Mouse (Mus musculus): ENCODE results near the gene Vps29. TPM values are rescaled to one million over a fixed set of nuclear protein-coding genes. Genes with fewer than 3 reads are reported as not detected.

Vps29 gene
- total and polyA plus RNA-seq, 2 experiments from 2014 or later = 92.5 to 184 TPM

- Histone ChIP-seq H3K27ac (ENCODE audit: low read depth) (no peak overlapping the region), H3K36me3 (replicated peaks; ENCODE audit: control insufficient read depth, insufficient read depth, low read length) (peaks cover 4% of the 10 kb centered on the region; the same call in 1 of the 2 replicates), H3K27me3 (ENCODE audit: control insufficient read depth, insufficient read depth, low read length) (no peaks in the 10 kb centered on the region), H3K4me2 (ENCODE audit: low read depth, low read length) (no peak overlapping the region), H3K4me3 (ENCODE audit: low read depth, low read length) (no peak overlapping the region), H3K9ac (replicated peaks; ENCODE audit: low read depth, low read length) (no peak overlapping the region), H3K4me1 (ENCODE audit: control insufficient read depth, insufficient read depth) (no peaks in the 10 kb centered on the region), H3K9me3 (replicated peaks; ENCODE audit: control insufficient read depth, low read length) (no peaks in the 10 kb centered on the region)
- DNase-seq (ENCODE audit: low spot score) (no peak), ATAC-seq (ENCODE audit: insufficient read depth, low read depth) (no peak)
- TF ChIP-seq EP300 (IDR thresholded peaks at IDR 0.05; ENCODE audit: low read depth) (no peak), CTCF (IDR thresholded peaks at IDR 0.05; ENCODE audit: low read depth) (no peak)
- 93% methylated on average over 5 of the region's 5 CpGs for WGBS
Measured at GRCm38 (mm10) chr5:122414351-122414750, 60.2 kb downstream of the Vps29 start.

Other genes starting within 250 kb of the Vps29 start
- not detected in 2 replicates for gene Ccdc63, start 213.5 kb upstream of the Vps29 start, total RNA-seq (2014; rRNA removed; ENCODE audit: low replicate concordance)
- gene Ccdc63, start 213.5 kb upstream of the Vps29 start, polyA plus RNA-seq (2015; fragmentation: Nextera tagmentation; extraction: Ambion mirVana) = 0.26 and 0.27 TPM in 2 replicates
- 199 and 295 TPM in 2 replicates for gene Ppp1cc, start 196.1 kb upstream of the Vps29 start, total RNA-seq (2014; rRNA removed; ENCODE audit: low replicate concordance)
- 146 and 157 TPM in 2 replicates for gene Ppp1cc, start 196.1 kb upstream of the Vps29 start, polyA plus RNA-seq (2015; fragmentation: Nextera tagmentation; extraction: Ambion mirVana)
- gene Hvcn1, start 147.6 kb upstream of the Vps29 start, total RNA-seq (2014; rRNA removed; ENCODE audit: low replicate concordance) = 0.23 and 2.6 TPM in 2 replicates
- 1.2 and 2.1 TPM in 2 replicates for gene Hvcn1, start 147.6 kb upstream of the Vps29 start, polyA plus RNA-seq (2015; fragmentation: Nextera tagmentation; extraction: Ambion mirVana)
- gene Tctn1, start 89.9 kb upstream of the Vps29 start, total RNA-seq (2014; rRNA removed; ENCODE audit: low replicate concordance) = 5.7 and 21.6 TPM in 2 replicates
- gene Tctn1, start 89.9 kb upstream of the Vps29 start, polyA plus RNA-seq (2015; fragmentation: Nextera tagmentation; extraction: Ambion mirVana) = 2.3 TPM in 2 replicates
- 33.9 and 40.3 TPM in 2 replicates for gene Pptc7, start 70.0 kb upstream of the Vps29 start, total RNA-seq (2014; rRNA removed; ENCODE audit: low replicate concordance)
- gene Pptc7, start 70.0 kb upstream of the Vps29 start, polyA plus RNA-seq (2015; fragmentation: Nextera tagmentation; extraction: Ambion mirVana) = 16.8 and 20.5 TPM in 2 replicates
- 2.0 and 13.9 TPM in 2 replicates for gene Rad9b, start 136 bp upstream of the Vps29 start, total RNA-seq (2014; rRNA removed; ENCODE audit: low replicate concordance)
- gene Rad9b, start 136 bp upstream of the Vps29 start, polyA plus RNA-seq (2015; fragmentation: Nextera tagmentation; extraction: Ambion mirVana) = 7.5 and 8.2 TPM in 2 replicates
- gene Gpn3, start 17.5 kb downstream of the Vps29 start, total RNA-seq (2014; rRNA removed; ENCODE audit: low replicate concordance) = 28.5 and 50.9 TPM in 2 replicates
- gene Gpn3, start 17.5 kb downstream of the Vps29 start, polyA plus RNA-seq (2015; fragmentation: Nextera tagmentation; extraction: Ambion mirVana) = 42.9 and 48.7 TPM in 2 replicates
- gene Fam216a, start 18.0 kb downstream of the Vps29 start, total RNA-seq (2014; rRNA removed; ENCODE audit: low replicate concordance) = 21.8 and 40.7 TPM in 2 replicates
- gene Fam216a, start 18.0 kb downstream of the Vps29 start, polyA plus RNA-seq (2015; fragmentation: Nextera tagmentation; extraction: Ambion mirVana) = 30.5 and 31.8 TPM in 2 replicates
- 157 and 179 TPM in 2 replicates for gene Arpc3, start 37.5 kb downstream of the Vps29 start, total RNA-seq (2014; rRNA removed; ENCODE audit: low replicate concordance)
- 97.2 and 106 TPM in 2 replicates for gene Arpc3, start 37.5 kb downstream of the Vps29 start, polyA plus RNA-seq (2015; fragmentation: Nextera tagmentation; extraction: Ambion mirVana)
- 30.1 and 38.9 TPM in 2 replicates for gene Anapc7, start 67.3 kb downstream of the Vps29 start, total RNA-seq (2014; rRNA removed; ENCODE audit: low replicate concordance)
- gene Anapc7, start 67.3 kb downstream of the Vps29 start, polyA plus RNA-seq (2015; fragmentation: Nextera tagmentation; extraction: Ambion mirVana) = 33.1 and 36.9 TPM in 2 replicates
- gene Atp2a2, start 147.9 kb downstream of the Vps29 start, total RNA-seq (2014; rRNA removed; ENCODE audit: low replicate concordance) = 2,277 and 2,295 TPM in 2 replicates
- gene Atp2a2, start 147.9 kb downstream of the Vps29 start, polyA plus RNA-seq (2015; fragmentation: Nextera tagmentation; extraction: Ambion mirVana) = 706 and 785 TPM in 2 replicates